Mouse (Mus musculus): ENCODE results near the gene Tead2. TPM values are rescaled to one million over a fixed set of nuclear protein-coding genes. Genes with fewer than 3 reads are reported as not detected.

The Tead2 gene
- polyA plus RNA-seq, 1 experiment = not detected

- H3K4me1 ChIP-seq (ENCODE audit: control insufficient read depth, insufficient read depth, low read length) = no peaks in the 10 kb centered on the region
- no peak for TF ChIP-seq POLR2A (IDR thresholded peaks at IDR 0.05; ENCODE audit: borderline replicate concordance, low read depth, low read length)
- peak; percentile 73 for TF ChIP-seq CTCF (IDR thresholded peaks at IDR 0.05; ENCODE audit: low read depth, low read length)
- H3K4me3 ChIP-seq (ENCODE audit: insufficient read depth, low read length) = no peak overlapping the region
- no peak overlapping the region for H3K27ac ChIP-seq (ENCODE audit: insufficient read depth, low read depth, low read length)
These were observed 17.1 kb upstream of the Tead2 start for GRCm38 (mm10) chr7:45198435-45198834.

- no peak overlapping the region for H3K27ac ChIP-seq (ENCODE audit: insufficient read depth, low read depth, low read length)
- TF ChIP-seq CTCF (IDR thresholded peaks at IDR 0.05; ENCODE audit: low read depth, low read length) (no peak), POLR2A (IDR thresholded peaks at IDR 0.05; ENCODE audit: borderline replicate concordance, low read depth, low read length) (no peak)
- H3K4me1 ChIP-seq (ENCODE audit: control insufficient read depth, insufficient read depth, low read length) = no peaks in the 10 kb centered on the region
- H3K4me3 ChIP-seq (ENCODE audit: insufficient read depth, low read length) = no peak overlapping the region
These were observed 16.6 kb upstream of the Tead2 start for GRCm38 (mm10) chr7:45198961-45199360.

- TF ChIP-seq CTCF (IDR thresholded peaks at IDR 0.05; ENCODE audit: low read depth, low read length) (no peak), POLR2A (IDR thresholded peaks at IDR 0.05; ENCODE audit: borderline replicate concordance, low read depth, low read length) (no peak)
- Histone ChIP-seq H3K4me1 (ENCODE audit: control insufficient read depth, insufficient read depth, low read length) (no peaks in the 10 kb centered on the region), H3K27ac (ENCODE audit: insufficient read depth, low read depth, low read length) (no peak overlapping the region), H3K4me3 (ENCODE audit: insufficient read depth, low read length) (no peak overlapping the region)
These were observed 12.9 kb upstream of the Tead2 start for GRCm38 (mm10) chr7:45202654-45203053.

GRCm38 (mm10) chr7:45204380-45205143, 11.0 kb upstream of the Tead2 start, which contains the start of gene Ccdc155:
Gene Ccdc155 (minus strand): TSS chr7:45204892.
- Histone ChIP-seq H3K27ac (ENCODE audit: insufficient read depth, low read depth, low read length) (no peak within 1 kb of the TSS), H3K4me3 (ENCODE audit: insufficient read depth, low read length) (peak within 1 kb of the TSS; percentile 54), H3K4me1 (ENCODE audit: control insufficient read depth, insufficient read depth, low read length) (no peaks in the 10 kb centered on the region)
- no peak for TF ChIP-seq POLR2A (IDR thresholded peaks at IDR 0.05; ENCODE audit: borderline replicate concordance, low read depth, low read length)
- TF ChIP-seq CTCF (IDR thresholded peaks at IDR 0.05; ENCODE audit: low read depth, low read length) = no peak

- no peak for TF ChIP-seq CTCF (IDR thresholded peaks at IDR 0.05; ENCODE audit: low read depth, low read length)
- no peak for TF ChIP-seq POLR2A (IDR thresholded peaks at IDR 0.05; ENCODE audit: borderline replicate concordance, low read depth, low read length)
- no peaks in the 10 kb centered on the region for H3K4me1 ChIP-seq (ENCODE audit: control insufficient read depth, insufficient read depth, low read length)
These were observed 7.3 kb upstream of the Tead2 start for GRCm38 (mm10) chr7:45208260-45208659.

GRCm38 (mm10) chr7:45211070-45211469, 4.5 kb upstream of the Tead2 start:
- Histone ChIP-seq H3K4me1 (ENCODE audit: control insufficient read depth, insufficient read depth, low read length) (no peaks in the 10 kb centered on the region), H3K27ac (ENCODE audit: insufficient read depth, low read depth, low read length) (no peak overlapping the region), H3K4me3 (ENCODE audit: insufficient read depth, low read length) (no peak overlapping the region)
- TF ChIP-seq POLR2A (IDR thresholded peaks at IDR 0.05; ENCODE audit: borderline replicate concordance, low read depth, low read length) (no peak), CTCF (IDR thresholded peaks at IDR 0.05; ENCODE audit: low read depth, low read length) (no peak)

More at GRCm38 (mm10) chr7:45208260-45208659, 7.3 kb upstream of the Tead2 start:
- H3K4me3 ChIP-seq (ENCODE audit: insufficient read depth, low read length) = no peak overlapping the region
- H3K27ac ChIP-seq (ENCODE audit: insufficient read depth, low read depth, low read length) = no peak overlapping the region

- H3K4me3 ChIP-seq (ENCODE audit: insufficient read depth, low read length) = no peak within 1 kb of the TSS
- no peaks in the 10 kb centered on the region for H3K4me1 ChIP-seq (ENCODE audit: control insufficient read depth, insufficient read depth, low read length)
These were observed 3.7 kb upstream of the Tead2 start, which contains the start of gene Dkkl1 for GRCm38 (mm10) chr7:45211851-45212251. Gene Dkkl1 (minus strand): TSS chr7:45212147.

GRCm38 (mm10) chr7:45212356-45212755, 3.2 kb upstream of the Tead2 start:
- no peak overlapping the region for H3K4me3 ChIP-seq (ENCODE audit: insufficient read depth, low read length)
- H3K27ac ChIP-seq (ENCODE audit: insufficient read depth, low read depth, low read length) = no peak overlapping the region
- no peak for TF ChIP-seq CTCF (IDR thresholded peaks at IDR 0.05; ENCODE audit: low read depth, low read length)
- TF ChIP-seq POLR2A (IDR thresholded peaks at IDR 0.05; ENCODE audit: borderline replicate concordance, low read depth, low read length) = no peak
- H3K4me1 ChIP-seq (ENCODE audit: control insufficient read depth, insufficient read depth, low read length) = no peaks in the 10 kb centered on the region

More at GRCm38 (mm10) chr7:45211851-45212251, 3.7 kb upstream of the Tead2 start, which contains the start of gene Dkkl1:
- no peak within 1 kb of the TSS for H3K27ac ChIP-seq (ENCODE audit: insufficient read depth, low read depth, low read length)
- no peak for TF ChIP-seq POLR2A (IDR thresholded peaks at IDR 0.05; ENCODE audit: borderline replicate concordance, low read depth, low read length)
- no peak for TF ChIP-seq CTCF (IDR thresholded peaks at IDR 0.05; ENCODE audit: low read depth, low read length)

- no peak overlapping the region for H3K27ac ChIP-seq (ENCODE audit: insufficient read depth, low read depth, low read length)
- H3K4me3 ChIP-seq (ENCODE audit: insufficient read depth, low read length) = no peak overlapping the region
- TF ChIP-seq POLR2A (IDR thresholded peaks at IDR 0.05; ENCODE audit: borderline replicate concordance, low read depth, low read length) (no peak), CTCF (IDR thresholded peaks at IDR 0.05; ENCODE audit: low read depth, low read length) (no peak)
- no peaks in the 10 kb centered on the region for H3K4me1 ChIP-seq (ENCODE audit: control insufficient read depth, insufficient read depth, low read length)
These were observed 1.8 kb upstream of the Tead2 start for GRCm38 (mm10) chr7:45213708-45214107.

GRCm38 (mm10) chr7:45216442-45217183, 1.1 kb downstream of the Tead2 start:
- no peaks in the 10 kb centered on the region; the same call in 1 of the 2 replicates for H3K4me1 ChIP-seq (ENCODE audit: control insufficient read depth, insufficient read depth, low read length)
- H3K27ac ChIP-seq (ENCODE audit: insufficient read depth, low read depth, low read length) = no peak overlapping the region
- no peak overlapping the region for H3K4me3 ChIP-seq (ENCODE audit: insufficient read depth, low read length)
- no peak for TF ChIP-seq CTCF (IDR thresholded peaks at IDR 0.05; ENCODE audit: low read depth, low read length)
- no peak for TF ChIP-seq POLR2A (IDR thresholded peaks at IDR 0.05; ENCODE audit: borderline replicate concordance, low read depth, low read length)
